Mouse (Mus musculus) forebrain, embryonic 12.5 days (tissue): ENCODE measurements at regions not wholly inside any gene's neighbourhood (a gene's known extent, or its start where the extent isn't known, plus 50 kb on each side); places are given as distances from the start of the nearest gene placed in this dataset.

ENCODE experiments used
- ATAC-seq: fragments of 200-750 bp; cut with Nextera tagmentation; 2 replicates; pipeline ENCODE4 v1.8.0; 2017; ENCODE audit warnings: moderate TSS enrichment; ENCODE audit not compliant: low FRiP score
- H3K27ac ChIP-seq: fragments of 300-500 bp; sonication (generic); 2 replicates; pipeline ENCODE4 v1.5.1; 2016; ENCODE audit warnings: mild to moderate bottlenecking
- H3K27me3 ChIP-seq: fragments of 300-500 bp; sonication (generic); 2 replicates; pipeline ENCODE4 v1.6.1; 2016; ENCODE audit warnings: mild to moderate bottlenecking
- H3K36me3 ChIP-seq: fragments of 300-500 bp; sonication (generic); replicated peaks from 2 replicates; pipeline ENCODE4 v1.6.1; 2016; ENCODE audit warnings: mild to moderate bottlenecking
- H3K4me1 ChIP-seq: fragments of 300-500 bp; sonication (generic); 2 replicates; pipeline ENCODE4 v1.6.1; 2016
- H3K4me2 ChIP-seq: fragments of 300-500 bp; sonication (generic); 2 replicates; pipeline ENCODE4 v1.6.1; 2016; ENCODE audit warnings: mild to moderate bottlenecking, moderate library complexity
- H3K4me3 ChIP-seq: fragments of 300-500 bp; sonication (generic); replicated peaks from 2 replicates; pipeline ENCODE4 v1.5.1; 2016; ENCODE audit warnings: mild to moderate bottlenecking
- H3K9ac ChIP-seq: fragments of 300-500 bp; sonication (generic); 2 replicates; pipeline ENCODE4 v1.6.1; 2016; ENCODE audit warnings: mild to moderate bottlenecking
- H3K9me3 ChIP-seq: fragments of 300-500 bp; sonication (generic); 2 replicates; pipeline ENCODE4 v1.6.1; 2016
- WGBS: fragments of 180-500 bp; shearing (Covaris S2); methylation state at CpG from one replicate; pipeline ENCODE4 v1.1.7; 2016; 5-methylcytosine and 5-hydroxymethylcytosine counted together

DNA sequence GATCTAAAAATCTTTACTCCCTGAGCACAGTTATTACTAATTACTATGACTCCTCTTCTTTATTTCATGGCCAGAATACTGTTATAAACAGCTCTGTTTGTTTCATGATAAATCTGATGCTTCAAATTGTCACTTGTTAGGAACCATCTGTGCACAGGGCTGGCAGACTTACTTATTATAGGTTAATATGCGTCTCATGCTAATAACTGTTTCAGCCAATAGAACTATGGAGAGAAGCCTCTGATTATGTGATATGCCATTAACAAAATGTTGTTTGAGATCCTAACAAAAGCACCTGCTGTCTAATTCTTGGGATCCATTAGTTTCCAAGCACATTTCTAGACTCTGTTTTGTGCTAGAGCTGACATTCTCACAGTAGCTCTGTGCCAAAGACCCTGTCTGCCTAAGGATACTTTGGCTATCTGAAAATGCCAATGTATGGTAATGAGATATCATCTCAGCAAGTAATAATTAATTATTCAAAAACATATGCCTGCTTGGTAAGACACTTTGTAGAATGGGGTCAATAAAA is 318.1 kb downstream of the Grb14 start:
- 63% methylated on average over 1 of the region's 1 CpGs for WGBS
- Histone ChIP-seq H3K36me3 (no peaks in the 10 kb centered on the region), H3K4me1 (no peaks in the 10 kb centered on the region), H3K27me3 (no peaks in the 10 kb centered on the region), H3K4me2 (no peak overlapping the region), H3K9me3 (no peaks in the 10 kb centered on the region), H3K4me3 (no peak overlapping the region), H3K9ac (no peak overlapping the region), H3K27ac (no peak overlapping the region)
- no peak for ATAC-seq

DNA sequence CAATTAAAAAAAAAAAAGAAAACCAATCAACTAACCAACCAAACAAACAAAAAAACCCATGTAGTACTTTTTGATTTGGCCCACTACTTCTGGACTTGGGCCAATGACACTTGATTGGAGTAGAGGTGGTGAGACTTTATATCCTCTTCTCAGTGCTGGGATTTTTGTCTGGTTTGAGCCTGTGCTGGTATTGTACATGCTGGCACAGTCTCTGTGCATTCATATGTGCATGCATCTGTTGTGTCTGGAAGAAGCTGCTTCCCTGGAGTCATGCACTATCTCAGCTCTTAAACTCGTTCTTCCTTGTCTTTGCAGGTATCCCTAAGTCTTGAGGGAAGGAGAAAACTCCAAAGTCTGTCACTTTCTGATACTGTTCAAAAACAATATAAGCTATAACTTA is 328.8 kb downstream of the Grb14 start:
- Histone ChIP-seq H3K4me1 (no peaks in the 10 kb centered on the region), H3K27me3 (no peaks in the 10 kb centered on the region), H3K9ac (no peak overlapping the region), H3K4me3 (no peak overlapping the region), H3K4me2 (no peak overlapping the region), H3K36me3 (no peaks in the 10 kb centered on the region), H3K27ac (no peak overlapping the region), H3K9me3 (no peaks in the 10 kb centered on the region)
- WGBS = 77% methylated on average over 1 of the region's 1 CpGs
- ATAC-seq = no peak

DNA sequence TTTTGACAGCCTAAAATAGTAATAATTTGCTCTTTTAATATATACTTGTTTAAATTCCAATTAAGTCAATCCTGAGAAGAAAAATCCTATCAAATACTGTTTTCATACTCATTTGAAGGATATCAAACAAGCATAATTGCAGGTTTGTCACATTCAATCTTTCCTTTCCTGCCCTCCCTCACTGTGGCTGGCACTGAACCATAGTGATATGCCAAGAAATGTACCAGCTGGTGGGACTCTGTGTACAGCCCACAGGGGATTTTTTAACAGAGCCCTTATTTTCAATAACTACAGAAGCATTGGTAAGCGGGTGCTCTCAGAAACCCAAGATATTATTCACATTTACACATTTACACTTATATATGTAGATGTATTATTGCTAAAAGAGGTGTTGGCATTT is 333.3 kb downstream of the Grb14 start:
- ATAC-seq = no peak
- no peak overlapping the region for H3K4me3 ChIP-seq
- WGBS = 82% methylated on average over 1 of the region's 1 CpGs
- no peaks in the 10 kb centered on the region for H3K36me3 ChIP-seq
- H3K9ac ChIP-seq = no peak overlapping the region
- H3K4me2 ChIP-seq = no peak overlapping the region
- no peaks in the 10 kb centered on the region for H3K9me3 ChIP-seq
- H3K27me3 ChIP-seq = no peaks in the 10 kb centered on the region
- H3K4me1 ChIP-seq = no peaks in the 10 kb centered on the region
- H3K27ac ChIP-seq = no peak overlapping the region

DNA sequence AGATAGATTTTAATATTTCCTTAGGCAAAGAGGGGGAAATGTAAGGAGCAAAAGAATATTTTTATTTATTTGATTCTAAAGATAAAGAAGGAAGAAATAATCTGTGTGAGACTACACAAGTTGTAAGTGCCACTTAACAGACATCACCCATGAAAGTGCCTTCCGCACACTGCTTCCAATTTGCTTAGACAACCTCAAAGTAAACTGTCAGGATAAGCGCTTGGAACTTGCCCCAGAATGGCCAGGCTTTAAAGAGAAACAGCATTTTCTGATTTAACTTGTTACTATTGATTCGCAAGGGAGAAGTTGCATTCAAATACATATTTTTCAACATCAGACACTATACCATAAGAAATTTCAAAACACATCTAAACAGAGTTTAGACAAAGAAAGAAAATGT is 333.8 kb downstream of the Grb14 start:
- Histone ChIP-seq H3K27me3 (no peaks in the 10 kb centered on the region), H3K27ac (no peak overlapping the region), H3K9me3 (no peaks in the 10 kb centered on the region), H3K4me1 (no peaks in the 10 kb centered on the region), H3K4me2 (no peak overlapping the region), H3K9ac (no peak overlapping the region), H3K36me3 (no peaks in the 10 kb centered on the region), H3K4me3 (no peak overlapping the region)
- 81% methylated on average over 3 of the region's 3 CpGs for WGBS
- no peak for ATAC-seq

DNA sequence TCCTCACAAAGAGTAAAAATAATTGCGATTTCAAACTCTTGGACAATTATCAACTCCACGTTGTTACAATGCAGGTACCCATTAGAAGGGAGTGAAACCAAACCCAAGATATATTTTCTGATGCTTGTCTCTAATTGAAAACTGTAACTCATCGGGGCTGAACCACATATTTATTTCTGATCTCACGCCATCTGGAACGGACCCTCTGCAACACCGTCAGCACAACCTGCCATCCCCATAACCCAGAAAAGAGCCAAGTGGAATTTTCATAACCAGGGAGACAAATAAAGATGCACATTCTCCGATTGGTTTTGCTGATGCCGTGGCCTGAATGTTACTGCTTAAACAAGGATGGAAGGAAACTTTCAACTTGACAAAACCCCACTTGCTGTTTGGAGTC is 338.0 kb downstream of the Grb14 start:
- Histone ChIP-seq H3K4me1 (no peaks in the 10 kb centered on the region), H3K27ac (no peak overlapping the region), H3K9ac (no peak overlapping the region), H3K4me2 (no peak overlapping the region), H3K36me3 (no peaks in the 10 kb centered on the region), H3K27me3 (no peaks in the 10 kb centered on the region), H3K4me3 (no peak overlapping the region), H3K9me3 (no peaks in the 10 kb centered on the region)
- ATAC-seq = no peak
- WGBS = 68% methylated on average over 8 of the region's 8 CpGs

DNA sequence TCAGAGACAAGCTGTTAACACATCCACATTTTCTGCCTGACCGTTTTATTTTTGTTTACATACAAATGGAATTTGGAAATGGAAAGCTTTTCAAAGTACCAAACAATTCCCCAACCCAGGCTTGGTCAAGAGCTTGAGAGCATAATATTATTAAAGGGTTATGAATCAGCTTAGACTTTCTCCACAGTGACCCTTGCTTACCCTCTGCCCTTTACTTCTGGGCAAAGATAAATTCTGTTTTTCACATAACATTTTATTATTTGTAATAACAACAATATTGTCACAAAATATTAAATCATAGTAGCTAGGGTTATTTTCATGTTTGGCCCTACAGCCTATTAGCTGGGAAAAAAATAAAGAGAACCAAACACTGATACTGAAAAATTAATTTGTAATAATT is 375.2 kb downstream of the Grb14 start:
- H3K27ac ChIP-seq = no peak overlapping the region
- no peaks in the 10 kb centered on the region for H3K36me3 ChIP-seq
- no peak overlapping the region for H3K4me3 ChIP-seq
- no peaks in the 10 kb centered on the region for H3K9me3 ChIP-seq
- no peak overlapping the region for H3K4me2 ChIP-seq
- WGBS = 88% methylated on average over 1 of the region's 1 CpGs
- no peak for ATAC-seq
- no peaks in the 10 kb centered on the region for H3K4me1 ChIP-seq
- no peak overlapping the region for H3K9ac ChIP-seq
- no peaks in the 10 kb centered on the region for H3K27me3 ChIP-seq

DNA sequence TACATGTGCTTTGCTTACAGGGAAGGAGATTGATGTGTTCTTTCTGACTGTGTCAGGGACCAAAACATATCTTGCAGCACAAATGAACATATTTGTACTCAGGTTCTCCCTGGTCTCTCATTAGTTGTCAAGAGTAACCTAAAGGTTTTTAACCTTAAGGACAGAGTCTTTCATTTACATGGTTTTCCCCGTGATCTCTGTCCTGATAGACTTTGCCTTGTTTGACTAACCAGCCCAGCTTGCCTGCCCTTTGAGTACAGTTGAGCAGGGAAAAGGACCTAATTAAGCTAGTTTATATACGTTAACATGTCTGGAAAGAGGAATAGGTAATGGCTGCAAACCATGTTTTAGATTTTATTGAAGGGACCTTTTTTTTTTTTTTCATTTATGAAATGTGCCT is 407.9 kb downstream of the Grb14 start:
- H3K9me3 ChIP-seq = no peaks in the 10 kb centered on the region
- WGBS = 55% methylated on average over 2 of the region's 2 CpGs
- no peaks in the 10 kb centered on the region for H3K36me3 ChIP-seq
- no peak overlapping the region for H3K4me3 ChIP-seq
- H3K4me2 ChIP-seq = no peak overlapping the region
- peaks cover 2% of the 10 kb centered on the region for H3K4me1 ChIP-seq
- no peak for ATAC-seq
- H3K27me3 ChIP-seq = no peaks in the 10 kb centered on the region
- H3K9ac ChIP-seq = no peak overlapping the region
- no peak overlapping the region for H3K27ac ChIP-seq

DNA sequence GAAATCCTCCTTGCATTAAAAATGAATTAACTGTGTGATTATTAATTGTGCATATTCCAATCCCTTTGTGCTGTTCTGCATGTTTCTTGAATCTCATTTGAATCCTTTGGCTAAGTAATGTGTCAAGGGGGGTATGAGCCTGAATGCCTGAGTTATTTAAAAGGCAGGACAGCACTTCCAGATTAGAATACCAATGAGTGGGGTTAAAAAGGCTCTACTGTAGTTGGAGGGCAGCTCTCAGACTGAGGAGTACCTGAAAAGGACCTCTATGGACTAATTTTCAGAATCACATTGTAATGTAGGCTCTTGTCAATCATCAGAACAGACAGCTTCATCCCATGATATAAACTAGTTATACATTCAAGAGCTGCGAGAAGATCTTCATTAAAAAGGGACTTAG is 417.9 kb downstream of the Grb14 start:
- Histone ChIP-seq H3K9me3 (no peaks in the 10 kb centered on the region), H3K36me3 (no peaks in the 10 kb centered on the region), H3K27me3 (no peaks in the 10 kb centered on the region), H3K4me2 (no peak overlapping the region), H3K9ac (no peak overlapping the region), H3K4me1 (no peaks in the 10 kb centered on the region; the same call in 1 of the 2 replicates), H3K27ac (no peak overlapping the region), H3K4me3 (no peak overlapping the region)
- no peak for ATAC-seq
- WGBS = 44% methylated on average over 1 of the region's 1 CpGs

DNA sequence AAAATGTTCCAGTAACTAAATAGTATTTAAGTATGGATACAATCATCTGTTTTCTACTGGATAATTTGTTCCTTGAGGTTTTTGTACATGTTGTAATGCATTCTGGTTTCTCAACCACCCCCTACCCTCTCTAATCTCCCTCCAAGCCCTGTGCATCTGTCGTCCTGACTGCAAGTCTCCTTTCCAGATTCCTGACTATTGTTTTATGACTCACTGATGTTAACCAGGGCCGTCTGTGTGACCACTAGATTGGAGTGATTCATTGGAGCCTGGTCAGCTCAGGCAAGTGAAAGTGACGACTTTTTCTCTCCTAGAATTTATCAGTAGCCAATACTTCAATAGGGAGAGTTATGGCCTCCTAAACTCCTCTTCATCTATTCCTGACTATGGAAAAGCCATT is 442.5 kb downstream of the Grb14 start:
- Histone ChIP-seq H3K4me3 (no peak overlapping the region), H3K4me2 (no peak overlapping the region), H3K4me1 (no peaks in the 10 kb centered on the region), H3K36me3 (no peaks in the 10 kb centered on the region), H3K9me3 (no peaks in the 10 kb centered on the region), H3K9ac (no peak overlapping the region), H3K27me3 (no peaks in the 10 kb centered on the region), H3K27ac (no peak overlapping the region)
- 71% methylated on average over 3 of the region's 3 CpGs for WGBS
- no peak for ATAC-seq

DNA sequence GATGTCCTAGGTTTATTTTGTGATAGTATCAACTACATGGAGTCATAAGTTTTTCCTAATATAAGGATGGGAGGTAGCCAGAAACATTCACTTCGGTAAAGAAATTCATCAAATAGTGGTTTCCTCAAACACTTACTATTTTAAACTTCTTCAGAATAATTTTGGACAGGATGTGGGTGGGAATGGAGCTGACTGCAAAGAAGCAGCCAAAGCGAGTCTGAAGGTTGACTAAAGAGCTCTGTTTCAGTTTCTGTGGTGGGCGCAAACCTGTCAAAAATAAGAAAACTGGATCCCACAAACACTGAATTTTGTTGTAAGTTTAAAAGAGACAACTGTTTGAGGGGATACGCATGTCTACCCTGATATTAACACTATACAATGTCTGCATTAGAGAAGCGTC is 438.2 kb upstream of the Fign start:
- Histone ChIP-seq H3K36me3 (no peaks in the 10 kb centered on the region), H3K9ac (no peak overlapping the region), H3K9me3 (no peaks in the 10 kb centered on the region), H3K4me1 (no peaks in the 10 kb centered on the region), H3K27me3 (no peaks in the 10 kb centered on the region), H3K4me2 (no peak overlapping the region), H3K27ac (no peak overlapping the region), H3K4me3 (no peak overlapping the region)
- WGBS = 96% methylated on average over 5 of the region's 5 CpGs
- ATAC-seq = no peak

DNA sequence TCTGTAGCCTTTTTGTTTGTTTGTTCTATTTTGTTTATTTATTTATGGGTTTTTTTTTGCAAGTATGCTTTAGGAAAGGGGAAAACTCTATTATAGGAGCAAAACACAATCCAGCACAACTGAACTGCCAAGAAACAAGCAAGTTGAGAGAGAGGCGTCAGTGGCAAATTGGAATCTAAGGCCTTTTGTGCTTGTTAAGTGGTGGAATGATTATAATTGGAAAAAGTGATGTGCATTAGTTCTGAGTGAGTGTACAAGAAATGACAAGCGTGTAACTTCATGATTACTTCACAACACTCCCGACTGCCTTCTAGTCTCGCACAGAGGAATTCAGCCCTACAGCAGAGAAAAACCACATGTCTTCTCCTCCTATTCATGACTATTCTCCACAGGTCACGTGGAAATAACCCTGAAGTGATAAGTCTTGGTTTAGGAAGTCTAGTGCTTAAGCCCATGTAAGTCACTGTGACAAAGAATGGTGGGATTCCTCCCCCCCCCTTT is 437.6 kb upstream of the Fign start:
- no peaks in the 10 kb centered on the region for H3K9me3 ChIP-seq
- no peak overlapping the region for H3K9ac ChIP-seq
- H3K27me3 ChIP-seq = no peaks in the 10 kb centered on the region
- H3K4me3 ChIP-seq = no peak overlapping the region
- H3K27ac ChIP-seq = no peak overlapping the region
- 59% methylated on average over 5 of the region's 5 CpGs for WGBS
- H3K4me1 ChIP-seq = no peaks in the 10 kb centered on the region
- H3K4me2 ChIP-seq = no peak overlapping the region
- ATAC-seq = no peak
- H3K36me3 ChIP-seq = no peaks in the 10 kb centered on the region

DNA sequence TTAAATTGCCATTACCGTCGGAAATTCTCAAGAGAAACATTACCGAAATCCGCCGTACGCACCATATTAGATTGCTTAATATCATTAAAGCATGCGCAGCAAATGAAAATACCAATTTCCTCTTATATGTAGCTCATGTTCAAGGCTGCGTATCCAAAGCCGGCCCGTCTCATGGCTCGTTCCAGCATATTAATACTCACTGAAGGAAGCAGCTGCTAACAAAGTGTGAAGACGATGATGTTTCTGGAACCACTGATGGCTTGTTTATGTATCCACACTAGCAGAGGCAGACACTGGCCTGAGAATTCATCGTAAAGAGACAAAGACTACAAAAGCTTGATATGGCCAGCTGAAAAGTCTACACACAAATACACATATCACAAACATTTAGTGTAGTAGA is 437.0 kb upstream of the Fign start:
- no peaks in the 10 kb centered on the region for H3K4me1 ChIP-seq
- no peaks in the 10 kb centered on the region for H3K36me3 ChIP-seq
- no peak overlapping the region for H3K4me3 ChIP-seq
- H3K27me3 ChIP-seq = no peaks in the 10 kb centered on the region
- WGBS = 94% methylated on average over 13 of the region's 13 CpGs
- no peak overlapping the region for H3K9ac ChIP-seq
- H3K9me3 ChIP-seq = no peaks in the 10 kb centered on the region
- H3K27ac ChIP-seq = no peak overlapping the region
- H3K4me2 ChIP-seq = no peak overlapping the region
- ATAC-seq = no peak

DNA sequence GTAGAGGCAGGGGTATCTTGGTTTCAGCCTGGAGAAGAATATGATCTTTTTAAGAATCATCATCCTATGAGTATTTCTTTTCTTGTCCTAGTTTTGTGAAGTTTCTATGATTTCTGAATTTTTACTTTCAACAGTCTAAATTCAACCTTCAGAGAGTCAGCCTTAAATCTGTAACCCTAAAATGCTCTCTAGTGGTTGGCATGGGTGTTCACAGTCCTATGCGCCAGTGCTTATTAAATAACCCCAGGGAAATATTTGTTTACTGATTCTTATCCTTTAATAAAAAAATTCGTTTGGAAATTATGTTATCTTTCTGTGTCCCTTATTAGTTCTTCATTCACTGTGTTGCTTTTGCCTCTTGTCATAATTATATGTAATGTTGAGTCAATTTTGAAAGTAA is 436.5 kb upstream of the Fign start:
- Histone ChIP-seq H3K27me3 (no peaks in the 10 kb centered on the region), H3K4me1 (no peaks in the 10 kb centered on the region), H3K4me3 (no peak overlapping the region), H3K36me3 (no peaks in the 10 kb centered on the region), H3K9me3 (no peaks in the 10 kb centered on the region), H3K9ac (no peak overlapping the region), H3K4me2 (no peak overlapping the region), H3K27ac (no peak overlapping the region)
- ATAC-seq = no peak
- WGBS = 79% methylated on average over 2 of the region's 2 CpGs
